Mouse (Mus musculus) left cerebral cortex, postnatal 36 days (tissue): ENCODE measurements around the gene Cyp2c37. TPM values are rescaled to one million over a fixed set of nuclear protein-coding genes. Genes with fewer than 3 reads are reported as not detected.
"Not testable (repeated sequence)": the region's sequence is repeated elsewhere in the genome, so short reads cannot be mapped to it uniquely, and the experiment has no call there.

Source experiments
- DNase-seq, 2 experiments: peaks; one replicate each; pipeline ENCODE4 v3.0.0; 2021 to 2022; ENCODE audit warnings: low spot score in 2 of 2, mixed read lengths in 1 of 2
- intact Hi-C: fragments of 180-260 bp; cut with DNase I; formaldehyde crosslinking; loops from one replicate; pipeline ENCODE4 v1.15.1; 2025
- total RNA-seq, 2 experiments: library from RNA; stranded (reverse); gene quantifications; 2 replicates each; pipeline ENCODE4 v1.2.3; 2021

Cyp2c37 gene
- total RNA-seq = not detected

- intact Hi-C loops, DNase-seq: not testable (repeated sequence)
Measured at GRCm38 (mm10) chr19:39992140-39992539, at the start of gene Cyp2c37. Gene Cyp2c37 (plus strand): TSS chr19:39992424.

- DNase-seq, intact Hi-C loops: not testable (repeated sequence)
Measured at GRCm38 (mm10) chr19:39960861-39961260, 31.4 kb upstream of the Cyp2c37 start.

GRCm38 (mm10) chr19:39971096-39971495, 21.1 kb upstream of the Cyp2c37 start:
- DNase-seq, intact Hi-C loops: not testable (repeated sequence)

DNA sequence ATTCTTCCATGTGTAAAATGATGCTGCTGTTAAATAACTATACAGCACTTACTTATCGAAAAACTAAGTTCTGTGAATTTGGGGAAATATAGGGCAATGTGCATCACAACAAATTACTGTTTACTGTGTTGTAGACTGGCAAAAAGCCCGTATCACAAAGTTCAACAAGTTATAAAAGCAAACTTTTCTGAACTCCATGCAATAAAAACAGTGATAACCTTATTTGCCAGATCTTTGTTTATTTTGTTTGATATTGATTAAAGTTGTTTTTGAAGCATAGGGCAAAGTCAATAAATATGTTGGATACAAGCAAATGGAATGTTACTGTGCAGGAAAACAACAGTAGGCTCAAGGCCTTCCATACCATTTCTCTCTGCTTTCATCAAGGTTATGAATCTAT, 2.8 kb upstream of the Cyp2c37 start:
- intact Hi-C loops = no loop called here
- no peak for DNase-seq

Other genes starting within 250 kb of the Cyp2c37 start
- not detected for gene Cyp2c40, start 179.6 kb upstream of the Cyp2c37 start, total RNA-seq
- gene Cyp2c69, start 105.6 kb upstream of the Cyp2c37 start, total RNA-seq = not detected
- gene Cyp2c54, start 81.4 kb downstream of the Cyp2c37 start, total RNA-seq = not detected
- gene Cyp2c50, start 97.3 kb downstream of the Cyp2c37 start, total RNA-seq = not detected
- 1 to 10 TPM; 1.5 to 2.2 TPM for gene Cyp2c70, start 194.9 kb downstream of the Cyp2c37 start, total RNA-seq